Mouse (Mus musculus): Measurements from ENCODE around the gene Ngrn.

DNA sequence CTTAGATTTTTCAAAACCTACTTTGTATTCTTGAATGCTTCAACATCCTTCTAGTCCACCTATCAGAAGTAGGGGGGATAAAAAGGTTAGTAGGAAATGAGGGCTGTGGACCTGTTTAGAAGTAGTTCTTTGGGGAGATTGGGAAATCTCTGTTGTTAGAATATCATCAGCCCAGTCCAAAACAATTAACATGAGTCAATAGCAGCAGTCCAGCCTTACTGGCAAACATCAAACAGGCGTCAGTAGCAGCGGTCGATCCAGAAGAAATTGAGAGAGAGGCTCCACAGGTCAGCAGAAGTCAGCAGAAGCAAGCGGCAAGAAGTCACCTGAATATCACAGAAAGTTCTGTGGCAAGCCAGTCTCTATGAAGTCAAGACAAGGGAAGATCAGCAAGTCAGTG, 16.2 kb upstream of the Ngrn start:
- TF ChIP-seq CTCF (IDR thresholded peaks at IDR 0.05; ENCODE audit: low read depth, low read length), result no peak
- TF ChIP-seq POLR2A (IDR thresholded peaks at IDR 0.05; ENCODE audit: borderline replicate concordance, low read depth, low read length), result no peak
